Mouse (Mus musculus) olfactory bulb, adult 2 months (tissue): ENCODE measurements at regions not wholly inside any gene's neighbourhood (a gene's known extent, or its start where the extent isn't known, plus 50 kb on each side); places are given as distances from the start of the nearest gene placed in this dataset.

Experiments
- CTCF ChIP-seq: fragments of 200-500 bp; IDR thresholded peaks from 2 replicates; pipeline ENCODE4 v1.5.1; 2012; ENCODE audit warnings: low read depth, mild to moderate bottlenecking, low read length, moderate library complexity; ENCODE audit not compliant: insufficient read depth
- POLR2A ChIP-seq: fragments of 200-500 bp; IDR thresholded peaks from 2 replicates; pipeline ENCODE4 v1.6.1; 2012; ENCODE audit warnings: mild to moderate bottlenecking, low read depth, low read length, moderate library complexity; ENCODE audit not compliant: insufficient read depth

DNA sequence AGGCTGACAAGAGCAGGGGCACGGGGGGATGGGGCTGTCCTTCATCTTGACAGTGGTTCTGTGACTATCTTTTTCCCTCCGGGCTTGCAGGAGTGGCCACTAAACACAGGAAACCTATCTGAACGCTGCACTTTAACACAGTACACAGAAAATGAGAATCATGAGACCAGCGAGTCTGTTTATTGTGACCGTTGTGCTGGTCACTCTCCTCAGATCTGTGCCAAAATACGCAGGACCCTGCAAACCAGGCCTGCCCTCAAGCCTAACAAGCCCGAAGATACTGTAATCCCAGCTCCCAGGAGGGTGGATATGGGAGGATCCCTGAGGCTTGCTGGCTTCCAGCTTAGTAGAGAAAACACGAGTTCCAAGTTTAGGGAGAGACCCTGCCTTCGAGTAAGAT is 143.3 kb downstream of the Abhd5 start:
- TF ChIP-seq CTCF (no peak), POLR2A (no peak)
